Mouse (Mus musculus) MEL (cell line): ENCODE results near the gene Clrn2.

ENCODE experiments used
- CHD1 ChIP-seq: IDR thresholded peaks from 2 replicates; pipeline ENCODE4 v1.6.1; 2012; ENCODE audit warnings: low read depth, mild to moderate bottlenecking, inconsistent platforms, low read length, improper control_type of control experiment
- CTCF ChIP-seq, 3 experiments: IDR thresholded peaks in 2 of 3; conservative IDR thresholded peaks in 1 of 3; 2 replicates each; pipeline ENCODE4 v1.5.1; 2011 to 2012; ENCODE audit warnings: low read length in 3 of 3, low read depth in 2 of 3, mild to moderate bottlenecking in 2 of 3, improper control_type of control experiment in 1 of 3, inconsistent platforms in 1 of 3, mixed read lengths in 1 of 3, moderate library complexity in 1 of 3; ENCODE audit not compliant: control insufficient read depth in 1 of 3, insufficient read depth in 1 of 3, poor library complexity in 1 of 3, severe bottlenecking in 1 of 3
- EP300 ChIP-seq, 2 experiments: IDR thresholded peaks; 2 replicates each; pipeline ENCODE4 v1.6.1; 2011; ENCODE audit warnings: improper control_type of control experiment in 2 of 2, low read length in 2 of 2, low read depth in 1 of 2, mild to moderate bottlenecking in 1 of 2
- GATA1 ChIP-seq: IDR thresholded peaks from 2 replicates; pipeline ENCODE4 v1.6.1; 2011; ENCODE audit warnings: low read depth, low read length, improper control_type of control experiment
- MAZ ChIP-seq: IDR thresholded peaks from 2 replicates; pipeline ENCODE4 v1.6.1; 2012; ENCODE audit warnings: low read depth, mild to moderate bottlenecking, inconsistent platforms, low read length, improper control_type of control experiment
- MEF2A ChIP-seq: IDR thresholded peaks from 2 replicates; pipeline ENCODE4 v1.6.1; 2014; ENCODE audit warnings: low read depth, mild to moderate bottlenecking, inconsistent platforms, low read length, improper control_type of control experiment; ENCODE audit not compliant: poor library complexity, insufficient replicate concordance, severe bottlenecking; ENCODE audit errors: extremely low read depth
- NELFE ChIP-seq: IDR thresholded peaks from 2 replicates; pipeline ENCODE4 v1.6.1; 2011; ENCODE audit warnings: low read depth, low read length, improper control_type of control experiment
- POLR2A ChIP-seq, 2 experiments: IDR thresholded peaks; 2 replicates each; pipeline ENCODE4 v1.6.1; 2011 to 2012; ENCODE audit warnings: low read length in 2 of 2, mild to moderate bottlenecking in 2 of 2, control low read depth in 1 of 2, improper control_type of control experiment in 1 of 2, low read depth in 1 of 2, moderate library complexity in 1 of 2; ENCODE audit not compliant: control insufficient read depth in 1 of 2, insufficient read depth in 1 of 2, poor library complexity in 1 of 2
- POLR2AphosphoS2 ChIP-seq: IDR thresholded peaks from 2 replicates; pipeline ENCODE4 v1.6.1; 2011; ENCODE audit warnings: low read length, improper control_type of control experiment
- RCOR1 ChIP-seq: IDR thresholded peaks from 2 replicates; pipeline ENCODE4 v1.6.1; 2012; ENCODE audit warnings: low read depth, mild to moderate bottlenecking, inconsistent platforms, low read length, improper control_type of control experiment
- TCF12 ChIP-seq: IDR thresholded peaks from 2 replicates; pipeline ENCODE4 v1.6.1; 2014; ENCODE audit warnings: low read depth, mild to moderate bottlenecking, inconsistent platforms, low read length, improper control_type of control experiment, moderate library complexity
- ZMIZ1 ChIP-seq: IDR thresholded peaks from 2 replicates; pipeline ENCODE4 v1.6.1; 2012; ENCODE audit warnings: low read depth, mild to moderate bottlenecking, inconsistent platforms, low read length, improper control_type of control experiment, moderate library complexity
- ZNF384 ChIP-seq: IDR thresholded peaks from 2 replicates; pipeline ENCODE4 v1.6.1; 2012; ENCODE audit warnings: low read depth, mild to moderate bottlenecking, inconsistent platforms, low read length, improper control_type of control experiment

- no peak for TF ChIP-seq CTCF (IDR thresholded peaks at IDR 0.05 in 2 of 3, conservative IDR thresholded peaks at IDR 0.05 in 1 of 3; ENCODE audit: control insufficient read depth in 1 of 3, insufficient read depth in 1 of 3, low read depth in 2 of 3, low read length in 3 of 3, poor library complexity in 1 of 3, severe bottlenecking in 1 of 3)
- no peak for TF ChIP-seq POLR2A (IDR thresholded peaks at IDR 0.05; ENCODE audit: control insufficient read depth in 1 of 2, insufficient read depth in 1 of 2, low read depth in 1 of 2, low read length in 2 of 2, poor library complexity in 1 of 2)
- no peak for TF ChIP-seq EP300 (IDR thresholded peaks at IDR 0.05; ENCODE audit: low read depth in 1 of 2, low read length in 2 of 2)
- no peak for TF ChIP-seq RCOR1
- no peak for TF ChIP-seq TCF12
- 0 out of 2 replicates have a peak, but pooled peaks have one; percentile 14 for TF ChIP-seq GATA1
- no peak for TF ChIP-seq MEF2A
- TF ChIP-seq ZNF384: no peak
- TF ChIP-seq POLR2AphosphoS2: no peak
- no peak for TF ChIP-seq CHD1
- no peak for TF ChIP-seq MAZ
- no peak for TF ChIP-seq ZMIZ1
- no peak for TF ChIP-seq NELFE
These were observed 42.0 kb downstream of the Clrn2 start for GRCm38 (mm10) chr5:45495429-45495975.
